Mouse (Mus musculus) limb, embryonic 13.5 days (tissue): ENCODE measurements around the gene Hephl1. TPM values are rescaled to one million over a fixed set of nuclear protein-coding genes. Genes with fewer than 3 reads are reported as not detected.

Source experiments
- ATAC-seq: fragments of 200-750 bp; cut with Nextera tagmentation; 2 replicates; pipeline ENCODE4 v1.8.0; 2017; ENCODE audit warnings: low read depth, moderate number of reproducible peaks, moderate TSS enrichment; ENCODE audit not compliant: low FRiP score
- H3K27ac ChIP-seq: fragments of 300-500 bp; sonication (generic); 2 replicates; pipeline ENCODE4 v1.5.1; 2015; ENCODE audit warnings: inconsistent platforms, mild to moderate bottlenecking, moderate library complexity
- H3K27me3 ChIP-seq: fragments of 300-500 bp; sonication (generic); 2 replicates; pipeline ENCODE4 v1.6.1; 2015; ENCODE audit warnings: mild to moderate bottlenecking, inconsistent platforms
- H3K36me3 ChIP-seq: fragments of 300-500 bp; sonication (generic); 2 replicates; pipeline ENCODE4 v1.6.1; 2015; ENCODE audit warnings: inconsistent platforms, mild to moderate bottlenecking, moderate library complexity
- H3K4me1 ChIP-seq: fragments of 300-500 bp; sonication (generic); 2 replicates; pipeline ENCODE4 v1.6.1; 2015; ENCODE audit warnings: inconsistent platforms
- H3K4me2 ChIP-seq: fragments of 300-500 bp; sonication (generic); replicated peaks from 2 replicates; pipeline ENCODE4 v1.6.1; 2015; ENCODE audit warnings: inconsistent platforms, mild to moderate bottlenecking, moderate library complexity
- H3K4me3 ChIP-seq: fragments of 300-500 bp; sonication (generic); 2 replicates; pipeline ENCODE4 v1.5.1; 2015; ENCODE audit warnings: moderate library complexity, mild to moderate bottlenecking, inconsistent platforms
- H3K9ac ChIP-seq: fragments of 300-500 bp; sonication (generic); 2 replicates; pipeline ENCODE4 v1.6.1; 2015; ENCODE audit warnings: mild to moderate bottlenecking, inconsistent platforms
- H3K9me3 ChIP-seq: fragments of 300-500 bp; sonication (generic); 2 replicates; pipeline ENCODE4 v1.6.1; 2016; ENCODE audit warnings: inconsistent platforms
- WGBS: fragments of 180-500 bp; shearing (Covaris S2); methylation state at CpG from one replicate; pipeline ENCODE4 v1.1.7; 2015; 5-methylcytosine and 5-hydroxymethylcytosine counted together
- polyA plus RNA-seq: library from polyadenylated mRNA; unstranded; fragments of >200 nt; fragmentation: Nextera tagmentation; extraction: Ambion mirVana; gene quantifications from 2 replicates; pipeline ENCODE4 v1.2.1, GENCODE M21; 2015

Hephl1 gene
- polyA plus RNA-seq, 1 experiment from 2014 or later = not detected

DNA sequence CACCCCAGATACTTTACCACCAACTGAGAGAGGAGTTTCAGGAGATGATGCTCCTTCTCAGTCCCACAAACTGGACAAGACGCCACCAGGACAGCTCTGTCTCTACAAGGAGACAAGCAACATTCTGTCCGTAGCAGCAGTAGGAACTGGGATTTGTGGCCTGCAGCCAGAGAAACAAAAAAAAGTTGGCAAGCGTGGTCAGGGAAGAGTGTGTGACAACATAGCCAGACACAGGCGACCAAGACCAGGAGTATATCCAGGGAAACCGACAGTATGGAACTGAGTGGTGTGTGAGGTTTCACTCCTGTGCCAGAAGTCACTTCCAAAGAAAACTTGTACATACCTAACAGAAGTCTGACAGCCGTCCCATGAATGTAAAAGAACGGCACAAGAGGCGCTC lies 81.1 kb downstream of the Hephl1 start:
- no peak for ATAC-seq
- Histone ChIP-seq H3K9me3 (no peaks in the 10 kb centered on the region), H3K4me3 (no peak overlapping the region)

DNA sequence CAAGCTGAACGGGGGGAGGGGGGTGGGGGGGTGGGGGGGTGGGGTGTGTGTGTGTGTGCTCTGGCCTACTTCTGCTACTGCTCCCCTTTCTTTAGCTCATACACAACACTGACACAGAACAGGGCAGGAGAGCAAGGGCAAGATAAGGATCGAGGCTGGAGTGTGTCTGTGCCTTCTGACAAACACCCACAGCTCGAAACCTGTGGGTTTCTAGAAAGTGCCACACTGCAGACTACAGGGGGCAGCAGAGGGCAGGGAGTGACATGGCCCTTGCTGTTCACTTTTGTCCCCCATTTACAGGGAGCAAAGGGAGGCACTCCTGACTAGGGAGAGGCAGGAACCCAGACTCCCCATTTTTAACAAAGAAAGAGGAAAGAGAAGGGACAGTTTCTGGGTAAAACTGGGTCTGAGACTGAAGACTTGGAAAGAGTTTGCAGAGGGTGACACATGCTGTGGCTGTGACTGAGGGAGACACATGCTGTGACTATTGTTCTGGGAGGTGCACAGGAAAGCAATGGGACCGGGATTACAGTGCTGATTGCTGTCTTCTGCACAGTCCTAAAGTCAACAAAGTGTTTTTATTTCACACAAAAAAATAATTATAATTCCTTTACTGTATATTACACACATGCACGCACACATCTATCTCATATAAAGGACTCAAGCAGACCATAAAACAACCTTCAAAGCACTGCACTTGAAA lies 82.7 kb downstream of the Hephl1 start:
- H3K9me3 ChIP-seq = no peaks in the 10 kb centered on the region
- no peaks in the 10 kb centered on the region for H3K27me3 ChIP-seq
- H3K4me1 ChIP-seq = no peaks in the 10 kb centered on the region
- ATAC-seq = 0 out of 2 replicates have a peak, but pooled peaks have one; percentile 48
- WGBS = 60% methylated on average over 5 of the region's 5 CpGs
- H3K9ac ChIP-seq = no peak overlapping the region
- no peak overlapping the region for H3K27ac ChIP-seq
- no peak overlapping the region for H3K4me3 ChIP-seq
- H3K36me3 ChIP-seq = peaks cover 24% of the 10 kb centered on the region
- no peak overlapping the region for H3K4me2 ChIP-seq

More for the DNA sequence above, 81.1 kb downstream of the Hephl1 start:
- WGBS = 79% methylated on average over 8 of the region's 8 CpGs
- Histone ChIP-seq H3K9ac (no peak overlapping the region), H3K27ac (no peak overlapping the region), H3K36me3 (peaks cover 24% of the 10 kb centered on the region), H3K27me3 (no peaks in the 10 kb centered on the region), H3K4me1 (no peaks in the 10 kb centered on the region), H3K4me2 (no peak overlapping the region)

DNA sequence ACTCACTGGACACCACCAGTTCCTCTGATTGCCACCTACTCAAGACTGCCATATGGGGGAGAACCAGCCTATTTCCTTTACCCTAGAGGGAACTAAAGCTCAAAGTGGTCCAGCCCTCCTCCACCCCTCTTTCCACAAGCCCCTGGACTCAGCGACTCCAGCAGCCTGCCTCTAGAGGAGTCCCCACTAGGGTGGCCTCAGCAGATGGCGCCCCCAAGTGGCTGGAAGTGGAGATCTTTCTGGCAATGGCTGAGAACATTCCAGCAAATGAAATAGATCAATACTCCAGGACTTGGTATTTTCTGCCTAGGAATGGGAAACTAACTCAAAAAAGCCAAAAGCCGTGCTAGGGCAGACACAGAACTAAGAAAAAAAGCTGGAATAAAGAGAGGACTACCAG lies 84.2 kb downstream of the Hephl1 start:
- H3K27me3 ChIP-seq = no peaks in the 10 kb centered on the region
- H3K36me3 ChIP-seq = peaks cover 21% of the 10 kb centered on the region
- no peak overlapping the region for H3K9ac ChIP-seq
- H3K4me1 ChIP-seq = no peaks in the 10 kb centered on the region
- WGBS = 72% methylated on average over 3 of the region's 3 CpGs
- H3K4me3 ChIP-seq = no peak overlapping the region
- no peaks in the 10 kb centered on the region for H3K9me3 ChIP-seq
- no peak overlapping the region for H3K27ac ChIP-seq
- no peak overlapping the region for H3K4me2 ChIP-seq
- no peak for ATAC-seq

- Histone ChIP-seq H3K27ac (no peak overlapping the region), H3K9ac (no peak overlapping the region), H3K36me3 (peaks cover 43% of the 10 kb centered on the region), H3K27me3 (no peaks in the 10 kb centered on the region), H3K4me1 (no peaks in the 10 kb centered on the region), H3K9me3 (no peaks in the 10 kb centered on the region), H3K4me3 (no peak overlapping the region), H3K4me2 (no peak overlapping the region)
- 83% methylated on average over 1 of the region's 1 CpGs for WGBS
- no peak for ATAC-seq
Observed at GRCm38 (mm10) chr9:15023049-15023448, 88.9 kb downstream of the Hephl1 start.

DNA sequence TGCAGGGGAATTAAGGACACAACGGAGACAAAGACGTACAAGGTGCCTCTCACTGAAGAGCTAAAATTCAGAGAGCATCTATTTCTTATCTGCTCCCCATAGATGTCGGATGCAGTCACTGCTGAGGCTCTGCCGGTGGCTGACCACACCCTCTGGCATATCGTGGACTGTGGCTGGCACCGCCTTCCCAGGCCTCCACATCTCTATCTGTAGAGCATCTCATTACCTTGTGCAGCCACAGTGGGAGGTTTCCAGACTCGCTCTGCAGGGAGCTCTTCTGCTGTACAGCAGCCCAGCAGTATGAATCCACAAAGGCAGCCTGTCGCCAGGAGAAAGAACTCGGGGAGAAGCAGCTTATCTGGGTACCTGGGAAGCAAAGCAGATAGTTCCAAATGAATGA lies 90.8 kb downstream of the Hephl1 start:
- H3K9ac ChIP-seq = no peak overlapping the region
- WGBS = 88% methylated on average over 9 of the region's 9 CpGs
- H3K9me3 ChIP-seq = no peaks in the 10 kb centered on the region
- H3K4me1 ChIP-seq = no peaks in the 10 kb centered on the region
- no peak overlapping the region for H3K4me2 ChIP-seq
- ATAC-seq = no peak
- H3K27ac ChIP-seq = no peak overlapping the region
- H3K36me3 ChIP-seq = peaks cover 40% of the 10 kb centered on the region
- H3K27me3 ChIP-seq = no peaks in the 10 kb centered on the region
- no peak overlapping the region for H3K4me3 ChIP-seq

DNA sequence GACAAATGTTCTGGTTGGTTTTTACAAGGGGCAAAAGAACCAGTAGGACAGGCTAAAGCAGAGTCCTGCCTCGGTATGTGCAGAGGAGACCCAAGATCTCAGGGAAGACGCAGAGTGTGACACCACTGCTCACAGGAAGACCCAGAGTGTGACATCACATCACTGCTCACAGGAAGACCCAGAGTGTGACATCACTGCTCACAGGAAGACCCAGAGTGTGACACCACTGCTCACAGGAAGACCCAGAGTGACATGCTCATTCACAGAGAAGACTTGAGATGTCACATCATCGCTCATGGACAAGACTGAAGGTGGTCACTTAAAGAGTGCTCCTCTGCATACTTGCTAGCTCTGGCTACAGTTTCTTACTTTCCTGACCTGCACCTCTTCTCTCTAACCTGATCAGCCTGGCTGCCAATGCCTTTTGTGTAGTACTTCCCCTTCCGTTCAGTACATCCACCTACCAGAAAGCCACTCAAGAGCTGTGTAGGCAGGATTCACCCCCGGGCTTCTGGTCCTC lies 91.3 kb downstream of the Hephl1 start:
- WGBS = 89% methylated on average over 5 of the region's 5 CpGs
- ATAC-seq = no peak
- no peaks in the 10 kb centered on the region for H3K27me3 ChIP-seq
- H3K4me3 ChIP-seq = no peak overlapping the region
- peaks cover 37% of the 10 kb centered on the region for H3K36me3 ChIP-seq
- no peak overlapping the region for H3K27ac ChIP-seq
- no peak overlapping the region for H3K4me2 ChIP-seq
- no peaks in the 10 kb centered on the region for H3K4me1 ChIP-seq
- no peaks in the 10 kb centered on the region for H3K9me3 ChIP-seq
- no peak overlapping the region for H3K9ac ChIP-seq

- no peak for ATAC-seq
- 87% methylated on average over 5 of the region's 5 CpGs for WGBS
- Histone ChIP-seq H3K9ac (no peak overlapping the region), H3K9me3 (no peaks in the 10 kb centered on the region), H3K27ac (no peak overlapping the region), H3K4me1 (peaks cover 7% of the 10 kb centered on the region), H3K36me3 (peaks cover 42% of the 10 kb centered on the region), H3K4me3 (no peak overlapping the region), H3K4me2 (no peak overlapping the region), H3K27me3 (no peaks in the 10 kb centered on the region)
Observed at GRCm38 (mm10) chr9:15018756-15019131, 93.2 kb downstream of the Hephl1 start.

DNA sequence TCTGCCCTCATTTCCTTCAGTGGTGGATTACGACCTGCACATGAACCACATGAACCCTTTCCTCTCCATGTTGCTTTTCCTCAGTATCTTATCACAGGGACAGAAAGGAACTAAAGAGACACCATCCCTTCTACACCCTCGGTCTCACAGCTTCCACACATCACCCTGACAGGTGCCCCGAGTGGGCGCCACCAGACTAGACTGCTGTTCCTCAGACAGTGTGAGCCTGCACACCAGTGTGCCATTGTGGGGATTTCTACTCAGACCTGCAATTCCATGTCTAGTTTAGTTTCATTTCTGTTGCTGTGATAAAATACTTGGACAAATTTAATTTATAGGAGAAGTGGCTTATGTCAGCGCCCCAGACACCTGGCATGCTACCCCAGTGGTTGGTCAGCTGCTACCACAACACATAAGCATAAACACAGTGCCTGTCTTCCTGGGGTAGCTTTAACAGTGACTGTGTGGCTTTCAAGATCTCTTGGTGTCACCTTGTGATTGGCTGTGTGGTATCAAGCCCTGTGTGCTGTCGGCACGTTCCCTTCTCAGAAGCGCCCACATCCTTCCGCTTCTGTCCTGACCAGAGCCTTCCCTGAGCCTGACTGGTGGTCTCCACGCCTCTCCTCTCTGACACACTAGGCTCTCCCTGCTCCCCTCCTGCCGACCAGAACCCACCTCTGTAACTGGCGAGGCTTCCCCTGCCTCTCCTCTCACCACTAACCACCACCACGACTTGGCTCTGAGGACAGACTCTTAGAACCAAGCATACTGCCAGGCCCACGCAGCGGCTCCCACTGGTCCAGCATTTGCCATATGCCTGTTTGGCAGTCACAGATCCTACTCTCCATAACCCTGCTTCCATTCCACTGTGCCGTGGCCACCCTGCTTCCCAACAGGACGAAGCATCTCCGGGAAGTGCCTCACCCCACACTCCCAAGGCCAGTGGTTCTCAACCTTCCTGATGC lies 93.8 kb downstream of the Hephl1 start:
- Histone ChIP-seq H3K27me3 (no peaks in the 10 kb centered on the region), H3K4me2 (no peak overlapping the region), H3K4me3 (no peak overlapping the region), H3K9ac (no peak overlapping the region), H3K4me1 (peaks cover 9% of the 10 kb centered on the region), H3K36me3 (peaks cover 42% of the 10 kb centered on the region), H3K9me3 (no peaks in the 10 kb centered on the region), H3K27ac (no peak overlapping the region)
- no peak for ATAC-seq
- WGBS = 79% methylated on average over 18 of the region's 18 CpGs

DNA sequence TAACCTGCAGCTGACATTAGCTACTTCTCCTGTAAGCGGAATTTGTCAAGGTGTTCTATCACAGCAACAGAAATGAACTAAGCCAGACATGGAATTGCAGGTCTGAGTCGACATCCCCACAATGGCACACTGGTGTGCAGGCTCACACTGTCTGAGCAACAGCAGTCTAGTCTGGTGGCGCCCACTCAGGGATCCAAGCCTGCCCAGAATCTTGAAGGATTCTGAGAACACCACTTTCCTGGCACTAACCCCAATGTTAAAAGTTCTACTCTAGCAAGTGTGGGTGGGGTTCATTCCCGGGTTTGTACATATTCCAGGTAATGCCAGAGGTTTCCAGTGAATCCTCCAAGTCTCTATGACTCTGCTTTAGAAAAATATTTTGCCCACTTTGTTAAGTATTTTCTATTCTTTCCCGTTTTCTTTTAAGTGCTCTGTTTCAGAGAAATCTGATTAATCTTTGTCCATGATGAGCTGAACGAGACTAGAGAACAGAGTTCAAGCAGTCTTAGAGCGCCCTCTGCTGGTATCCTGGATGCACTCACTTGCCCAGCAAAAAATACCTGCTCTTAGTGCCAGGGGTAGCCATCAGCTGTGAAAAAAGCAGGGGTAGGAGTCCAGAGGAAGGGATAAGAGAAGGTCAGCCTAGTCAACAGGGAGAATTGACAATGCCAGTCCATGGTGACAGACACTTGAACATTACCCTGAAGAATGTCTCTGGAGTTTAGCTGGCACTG lies 96.5 kb downstream of the Hephl1 start:
- WGBS = 59% methylated on average over 7 of the region's 7 CpGs
- ATAC-seq = no peak

DNA sequence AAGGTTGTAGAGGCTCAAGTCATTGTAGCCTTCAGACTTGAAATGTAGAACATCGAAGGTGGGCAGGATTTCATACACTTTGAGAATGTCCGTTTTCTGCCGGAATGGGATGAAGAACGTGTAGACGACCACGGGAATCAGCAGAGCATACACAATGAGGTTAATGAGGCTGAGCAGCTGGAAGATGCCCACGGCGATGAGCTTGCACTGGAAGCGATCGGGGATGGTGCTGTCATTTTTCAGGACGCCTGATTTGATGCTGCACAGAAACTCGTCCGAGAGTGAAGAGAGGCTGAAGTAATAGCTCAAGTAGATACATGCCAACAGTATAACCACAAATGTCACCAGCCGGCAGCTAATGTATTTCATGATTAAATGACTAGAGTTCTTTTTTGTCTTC lies 104.3 kb downstream of the Hephl1 start:
- Histone ChIP-seq H3K4me2 (no peak overlapping the region), H3K36me3 (peaks cover 39% of the 10 kb centered on the region), H3K4me1 (peaks cover 17% of the 10 kb centered on the region), H3K9me3 (no peaks in the 10 kb centered on the region), H3K9ac (no peak overlapping the region), H3K4me3 (no peak overlapping the region), H3K27me3 (no peaks in the 10 kb centered on the region), H3K27ac (no peak overlapping the region)
- WGBS = 93% methylated on average over 14 of the region's 14 CpGs
- no peak for ATAC-seq

More for the DNA sequence above, 96.5 kb downstream of the Hephl1 start:
- Histone ChIP-seq H3K27ac (no peak overlapping the region), H3K4me3 (no peak overlapping the region), H3K9me3 (no peaks in the 10 kb centered on the region), H3K27me3 (no peaks in the 10 kb centered on the region), H3K9ac (no peak overlapping the region), H3K4me1 (peaks cover 9% of the 10 kb centered on the region), H3K36me3 (peaks cover 34% of the 10 kb centered on the region), H3K4me2 (no peak overlapping the region)

DNA sequence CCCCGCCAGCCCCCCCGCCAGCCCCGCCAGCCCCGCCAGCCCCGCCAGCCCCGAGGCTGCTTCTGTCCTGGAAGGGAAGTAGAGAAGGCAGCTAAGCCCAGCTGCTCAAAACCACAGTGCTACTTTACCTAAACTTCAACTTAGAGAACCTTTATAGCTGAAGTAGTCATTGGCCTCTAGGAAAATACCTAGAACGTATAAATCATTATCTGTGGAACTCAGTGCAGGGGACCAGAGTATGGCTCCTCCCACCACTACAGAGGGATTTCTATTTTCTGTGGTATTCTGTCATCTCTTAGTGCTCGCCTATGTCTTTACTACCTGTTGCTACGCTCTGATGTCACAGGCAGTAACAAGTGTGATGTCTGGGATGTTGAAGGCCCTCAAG lies 107.6 kb downstream of the Hephl1 start:
- H3K9ac ChIP-seq = no peak overlapping the region
- 45% methylated on average over 9 of the region's 9 CpGs for WGBS
- 0 out of 2 replicates have a peak, but pooled peaks have one; percentile 34 for ATAC-seq
- no peak overlapping the region for H3K4me2 ChIP-seq
- peaks cover 42% of the 10 kb centered on the region for H3K36me3 ChIP-seq
- peaks cover 17% of the 10 kb centered on the region for H3K4me1 ChIP-seq
- no peak overlapping the region for H3K4me3 ChIP-seq
- no peaks in the 10 kb centered on the region for H3K9me3 ChIP-seq
- no peaks in the 10 kb centered on the region for H3K27me3 ChIP-seq
- H3K27ac ChIP-seq = no peak overlapping the region
